Mouse (Mus musculus) ES-Bruce4 (cell line): ENCODE measurements at regions not wholly inside any gene's neighbourhood (a gene's known extent, or its start where the extent isn't known, plus 50 kb on each side); places are given as distances from the start of the nearest gene placed in this dataset.

ENCODE experiments used
- H3K27ac ChIP-seq: 2 replicates; pipeline ENCODE4 v1.5.1; 2012; ENCODE audit warnings: low read length, inconsistent platforms; ENCODE audit not compliant: insufficient read depth
- H3K27me3 ChIP-seq: 2 replicates; pipeline ENCODE4 v1.6.1; 2012; ENCODE audit warnings: mild to moderate bottlenecking, low read length, inconsistent platforms; ENCODE audit not compliant: control insufficient read depth, poor library complexity, insufficient read depth, severe bottlenecking
- H3K36me3 ChIP-seq: 2 replicates; pipeline ENCODE4 v1.6.1; 2012; ENCODE audit warnings: inconsistent platforms, mild to moderate bottlenecking, low read length, moderate library complexity; ENCODE audit not compliant: control insufficient read depth, poor library complexity, insufficient read depth, severe bottlenecking
- H3K4me1 ChIP-seq: one replicate; pipeline ENCODE4 v1.8.1; 2011; ENCODE audit warnings: low read length; ENCODE audit not compliant: control insufficient read depth, insufficient read depth
- H3K4me3 ChIP-seq: 2 replicates; pipeline ENCODE4 v1.5.1; 2011; ENCODE audit warnings: low read depth, mild to moderate bottlenecking, low read length
- H3K9ac ChIP-seq: 2 replicates; pipeline ENCODE4 v1.6.1; 2012; ENCODE audit warnings: low read depth, mild to moderate bottlenecking, inconsistent platforms; ENCODE audit not compliant: poor library complexity, severe bottlenecking
- H3K9me3 ChIP-seq: replicated peaks from 2 replicates; pipeline ENCODE4 v1.6.1; 2012; ENCODE audit warnings: mild to moderate bottlenecking, low read length, inconsistent platforms; ENCODE audit not compliant: control insufficient read depth, poor library complexity, insufficient read depth, severe bottlenecking
- CTCF ChIP-seq: IDR thresholded peaks from one replicate; pipeline ENCODE4 v1.8.1; 2011; ENCODE audit warnings: low read depth, low read length
- EP300 ChIP-seq: IDR thresholded peaks from 2 replicates; pipeline ENCODE4 v1.6.1; 2011; ENCODE audit warnings: low read depth, low read length; ENCODE audit not compliant: insufficient read depth
- POLR2A ChIP-seq: IDR thresholded peaks from one replicate; pipeline ENCODE4 v1.8.1; 2011; ENCODE audit warnings: low read length; ENCODE audit not compliant: insufficient read depth

GRCm38 (mm10) chr10:61012199-61012695 is 76.9 kb upstream of the Pcbd1 start:
- Histone ChIP-seq H3K4me3 (no peak overlapping the region), H3K27me3 (no peaks in the 10 kb centered on the region), H3K27ac (no peak overlapping the region), H3K36me3 (no peaks in the 10 kb centered on the region), H3K9ac (no peak overlapping the region), H3K4me1 (peaks cover 2% of the 10 kb centered on the region), H3K9me3 (no peaks in the 10 kb centered on the region)
- TF ChIP-seq CTCF = no peak
- no peak for TF ChIP-seq POLR2A
- no peak for TF ChIP-seq EP300

- no peak overlapping the region for H3K9ac ChIP-seq
- peaks cover 3% of the 10 kb centered on the region for H3K4me1 ChIP-seq
- no peaks in the 10 kb centered on the region for H3K36me3 ChIP-seq
- H3K9me3 ChIP-seq = no peaks in the 10 kb centered on the region
- H3K4me3 ChIP-seq = no peak overlapping the region
- H3K27ac ChIP-seq = no peak overlapping the region
- TF ChIP-seq CTCF (no peak), EP300 (no peak), POLR2A (no peak)
- H3K27me3 ChIP-seq = no peaks in the 10 kb centered on the region
These were observed 78.4 kb upstream of the Pcbd1 start for GRCm38 (mm10) chr10:61010697-61011096.

DNA sequence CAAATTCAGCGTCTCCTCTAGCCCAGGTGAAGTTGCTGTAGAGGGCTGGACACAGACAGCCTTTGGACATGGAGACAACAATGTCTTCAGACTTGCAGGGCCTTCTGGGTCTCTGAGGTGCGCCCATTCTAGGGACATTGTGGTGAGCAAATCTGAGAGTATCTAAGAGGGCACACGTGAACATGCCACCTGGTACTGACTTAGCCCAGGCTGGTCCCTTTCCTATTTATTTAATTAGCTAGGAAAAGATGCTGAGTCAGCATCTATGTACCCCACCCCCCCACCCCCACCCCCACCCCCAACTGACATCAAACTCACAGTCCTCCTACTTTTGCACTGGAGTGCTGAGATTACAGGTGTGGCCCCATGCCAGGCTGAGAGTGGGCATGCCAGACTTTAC is 81.7 kb upstream of the Pcbd1 start:
- Histone ChIP-seq H3K9me3 (no peaks in the 10 kb centered on the region), H3K9ac (no peak overlapping the region), H3K4me1 (peaks cover 3% of the 10 kb centered on the region), H3K36me3 (no peaks in the 10 kb centered on the region), H3K4me3 (no peak overlapping the region), H3K27ac (no peak overlapping the region), H3K27me3 (no peaks in the 10 kb centered on the region)
- TF ChIP-seq CTCF (no peak), POLR2A (no peak), EP300 (no peak)

- Histone ChIP-seq H3K9ac (no peak overlapping the region), H3K4me1 (peaks cover 8% of the 10 kb centered on the region), H3K4me3 (no peak overlapping the region), H3K9me3 (no peaks in the 10 kb centered on the region), H3K27ac (no peak overlapping the region), H3K27me3 (no peaks in the 10 kb centered on the region), H3K36me3 (no peaks in the 10 kb centered on the region)
- TF ChIP-seq CTCF = no peak
- no peak for TF ChIP-seq POLR2A
These were observed 87.4 kb upstream of the Pcbd1 start for GRCm38 (mm10) chr10:61001745-61002160.

DNA sequence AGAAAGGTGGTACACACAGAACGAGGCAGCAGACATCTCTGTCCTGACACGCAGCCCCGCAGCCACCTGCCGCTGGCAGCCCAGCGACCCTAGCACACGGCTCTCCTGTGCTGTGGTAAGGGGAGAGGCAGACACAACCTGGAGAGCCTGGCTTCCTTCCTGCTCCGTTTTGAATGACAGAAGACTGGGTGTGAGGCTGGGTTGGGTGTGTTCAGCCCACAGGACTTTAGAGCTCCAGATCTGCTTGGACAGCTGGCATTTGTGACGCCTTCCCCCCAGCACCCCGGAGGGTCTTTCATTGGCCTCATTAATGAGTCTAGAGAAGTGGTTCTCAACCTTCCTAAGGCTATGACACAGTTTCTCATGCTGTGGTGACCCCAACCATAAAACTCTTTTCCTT is 91.7 kb upstream of the Pcbd1 start:
- H3K9me3 ChIP-seq = 0 out of 2 replicates have a peak, but pooled peaks cover 4% of the 10 kb centered on the region

GRCm38 (mm10) chr10:60995908-60996640 is 93.1 kb upstream of the Pcbd1 start:
- Histone ChIP-seq H3K4me1 (peaks cover 14% of the 10 kb centered on the region), H3K36me3 (no peaks in the 10 kb centered on the region), H3K27ac (no peak overlapping the region), H3K27me3 (no peaks in the 10 kb centered on the region), H3K9ac (no peak overlapping the region), H3K4me3 (no peak overlapping the region), H3K9me3 (0 out of 2 replicates have a peak, but pooled peaks cover 4% of the 10 kb centered on the region)
- no peak for TF ChIP-seq EP300
- no peak for TF ChIP-seq CTCF
- no peak for TF ChIP-seq POLR2A

More for the DNA sequence above, 91.7 kb upstream of the Pcbd1 start:
- Histone ChIP-seq H3K36me3 (no peaks in the 10 kb centered on the region), H3K4me1 (peaks cover 9% of the 10 kb centered on the region), H3K27ac (no peak overlapping the region), H3K9ac (no peak overlapping the region), H3K27me3 (no peaks in the 10 kb centered on the region), H3K4me3 (no peak overlapping the region)
- no peak for TF ChIP-seq CTCF
- peak; percentile 87 for TF ChIP-seq EP300
